Mouse (Mus musculus): Measurements from ENCODE around the gene Ankrd1. TPM values are rescaled to one million over a fixed set of nuclear protein-coding genes. Genes with fewer than 3 reads are reported as not detected.

Gene Ankrd1
- 0.27 TPM for polyA plus RNA-seq (2014; fragmentation: Illumina TruSeq; extraction: RNeasy Lipid Tissue Mini Kit (QIAGEN cat#74804); ENCODE audit: low read depth, low replicate concordance)

GRCm38 (mm10) chr19:36119783-36120471 lies at the start of gene Ankrd1:
Gene Ankrd1, minus strand, starts transcription at chr19:36120099.

GRCm38 (mm10) chr19:36083262-36084225 lies 36.4 kb downstream of the Ankrd1 start, which contains the start of gene Rpp30:
Gene Rpp30, plus strand, starts transcription at chr19:36083716.

Other genes with a start within 250 kb of the Ankrd1 start
- 0.31 TPM for gene Htr7, start 62.6 kb downstream of the Ankrd1 start, polyA plus RNA-seq (2014; fragmentation: Illumina TruSeq; extraction: RNeasy Lipid Tissue Mini Kit (QIAGEN cat#74804); ENCODE audit: low read depth, low replicate concordance)
- 11.3 TPM for gene Rpp30, start 36.4 kb downstream of the Ankrd1 start, polyA plus RNA-seq (2014; fragmentation: Illumina TruSeq; extraction: RNeasy Lipid Tissue Mini Kit (QIAGEN cat#74804); ENCODE audit: low read depth, low replicate concordance)
- 7.7 TPM for gene Pcgf5, start 228.2 kb upstream of the Ankrd1 start, polyA plus RNA-seq (2014; fragmentation: Illumina TruSeq; extraction: RNeasy Lipid Tissue Mini Kit (QIAGEN cat#74804); ENCODE audit: low read depth, low replicate concordance)

Measured in adipose tissue, adult 10 weeks (tissue).